Mouse (Mus musculus): ENCODE measurements around the gene Gnmt. TPM values are rescaled to one million over a fixed set of nuclear protein-coding genes. Genes with fewer than 3 reads are reported as not detected.

Gnmt gene
- 15.3 and 17.4 TPM in 2 replicates for polyA plus RNA-seq (2012; rRNA removed)

GRCm38 (mm10) chr17:46728904-46729318 lies at the start of gene Gnmt:
Gene Gnmt, minus strand, starts transcription at chr17:46729168.

GRCm38 (mm10) chr17:46772404-46773277 lies 43.7 kb upstream of the Gnmt start, which contains the start of gene 2310039H08Rik:
Gene 2310039H08Rik, plus strand, starts transcription at chr17:46772635.

GRCm38 (mm10) chr17:46763544-46763943 lies 34.6 kb upstream of the Gnmt start, which contains the start of gene Ptcra:
Gene Ptcra, minus strand, starts transcription at chr17:46763712.

GRCm38 (mm10) chr17:46751794-46752556 lies 23.0 kb upstream of the Gnmt start, which contains the start of gene Cnpy3:
Gene Cnpy3, minus strand, starts transcription at chr17:46752214.

GRCm38 (mm10) chr17:46710959-46711597 lies 17.9 kb downstream of the Gnmt start, which contains the start of gene Pex6:
Gene Pex6, plus strand, starts transcription at chr17:46711463.

GRCm38 (mm10) chr17:46704887-46705835 lies 23.8 kb downstream of the Gnmt start, which contains the start of gene Ppp2r5d:
Gene Ppp2r5d, minus strand, starts transcription at chr17:46705111.

GRCm38 (mm10) chr17:46680760-46681373 lies 48.1 kb downstream of the Gnmt start, which contains the start of gene Klhdc3:
Gene Klhdc3, minus strand, starts transcription at chr17:46680914.

GRCm38 (mm10) chr17:46678416-46678815 lies 50.6 kb downstream of the Gnmt start, which contains the start of gene Mea1:
Gene Mea1, plus strand, starts transcription at chr17:46678793.

Other genes starting within 250 kb of the Gnmt start
- gene Ttbk1, start 241.5 kb downstream of the Gnmt start, polyA plus RNA-seq (2012; rRNA removed) = 0.01 TPM in 2 replicates
- 14.7 and 15.5 TPM in 2 replicates for gene Dnph1, start 232.5 kb downstream of the Gnmt start, polyA plus RNA-seq (2012; rRNA removed)
- 0.53 and 0.63 TPM in 2 replicates for gene Cul9, start 182.8 kb downstream of the Gnmt start, polyA plus RNA-seq (2012; rRNA removed)
- gene Srf, start 173.0 kb downstream of the Gnmt start, polyA plus RNA-seq (2012; rRNA removed) = 15.7 and 15.8 TPM in 2 replicates
- gene Ptk7, start 99.7 kb downstream of the Gnmt start, polyA plus RNA-seq (2012; rRNA removed) = 3.6 and 3.7 TPM in 2 replicates
- 3.3 and 4.2 TPM in 2 replicates for gene Klc4, start 83.1 kb downstream of the Gnmt start, polyA plus RNA-seq (2012; rRNA removed)
- gene Mrpl2, start 82.9 kb downstream of the Gnmt start, polyA plus RNA-seq (2012; rRNA removed) = 35.6 and 37.0 TPM in 2 replicates
- 13.2 and 13.9 TPM in 2 replicates for gene Cul7, start 78.8 kb downstream of the Gnmt start, polyA plus RNA-seq (2012; rRNA removed)
- gene Rrp36, start 54.8 kb downstream of the Gnmt start, polyA plus RNA-seq (2012; rRNA removed) = 21.1 and 24.2 TPM in 2 replicates
- gene Mea1, start 50.4 kb downstream of the Gnmt start, polyA plus RNA-seq (2012; rRNA removed) = 38.2 and 43.8 TPM in 2 replicates
- gene Klhdc3, start 48.3 kb downstream of the Gnmt start, polyA plus RNA-seq (2012; rRNA removed) = 34.0 and 41.3 TPM in 2 replicates
- 22.5 and 25.0 TPM in 2 replicates for gene Ppp2r5d, start 24.1 kb downstream of the Gnmt start, polyA plus RNA-seq (2012; rRNA removed)
- 8.4 and 8.9 TPM in 2 replicates for gene Pex6, start 17.7 kb downstream of the Gnmt start, polyA plus RNA-seq (2012; rRNA removed)
- 17.8 and 18.8 TPM in 2 replicates for gene Cnpy3, start 23.0 kb upstream of the Gnmt start, polyA plus RNA-seq (2012; rRNA removed)
- gene Ptcra, start 34.5 kb upstream of the Gnmt start, polyA plus RNA-seq (2012; rRNA removed) = 0.01 and 0.07 TPM in 2 replicates
- gene 2310039H08Rik, start 43.5 kb upstream of the Gnmt start, polyA plus RNA-seq (2012; rRNA removed) = 32.9 and 35.8 TPM in 2 replicates
- 44.3 and 52.4 TPM in 2 replicates for gene Rpl7l1, start 53.5 kb upstream of the Gnmt start, polyA plus RNA-seq (2012; rRNA removed)
- 2.9 TPM in 2 replicates for gene Bicral, start 129.3 kb upstream of the Gnmt start, polyA plus RNA-seq (2012; rRNA removed)
- gene Tbcc, start 161.5 kb upstream of the Gnmt start, polyA plus RNA-seq (2012; rRNA removed) = 8.6 and 9.1 TPM in 2 replicates
- not detected in 2 replicates for gene Prph2, start 181.3 kb upstream of the Gnmt start, polyA plus RNA-seq (2012; rRNA removed)

Measured in liver, embryonic 14 days (tissue).